Mouse (Mus musculus): Measurements from ENCODE around the gene Tmem132c. TPM values are rescaled to one million over a fixed set of nuclear protein-coding genes. Genes with fewer than 3 reads are reported as not detected.
A peak's percentile ranks its signal among the peaks of the same experiment; 100 is the strongest.

Tmem132c gene
- total RNA-seq (2021) = 1 to 10 TPM; 5.3 to 7.4 TPM
- long read RNA-seq, experiment 1, partial matches to known transcripts = 3 of 4 reads
- long read RNA-seq, experiment 1, other reads (novel, unspliced or antisense) = 0 of 4 reads
- long read RNA-seq, experiment 2, full-length matches to known transcripts = 3 of 6 reads
- long read RNA-seq, experiment 2, partial matches to known transcripts = 1 of 6 reads
- long read RNA-seq, experiment 2, other reads (novel, unspliced or antisense) = 2 of 6 reads

GRCm38 (mm10) chr5:127241136-127241924 lies at the start of gene Tmem132c:
Tmem132c (plus strand) TSS chr5:127241808.
- peak in 1 of 2 experiments; percentile 57 for DNase-seq (ENCODE audit: low spot score in 2 of 2)

GRCm38 (mm10) chr5:127191881-127192280 lies 49.7 kb upstream of the Tmem132c start:
- no peak for DNase-seq (ENCODE audit: low spot score in 2 of 2)

GRCm38 (mm10) chr5:127198850-127199249 lies 42.8 kb upstream of the Tmem132c start:
- no peak for DNase-seq (ENCODE audit: low spot score in 2 of 2)

- DNase-seq (ENCODE audit: low spot score in 2 of 2) = no peak
Observed at GRCm38 (mm10) chr5:127204881-127205280, 36.7 kb upstream of the Tmem132c start.

GRCm38 (mm10) chr5:127216389-127216788 lies 25.2 kb upstream of the Tmem132c start:
- DNase-seq (ENCODE audit: low spot score in 2 of 2) = no peak

- no peak for DNase-seq (ENCODE audit: low spot score in 2 of 2)
Observed at GRCm38 (mm10) chr5:127217725-127218124, 23.9 kb upstream of the Tmem132c start.

- DNase-seq (ENCODE audit: low spot score in 2 of 2) = no peak
Observed at GRCm38 (mm10) chr5:127227929-127228595, 13.5 kb upstream of the Tmem132c start.

- no peak for DNase-seq (ENCODE audit: low spot score in 2 of 2)
Observed at GRCm38 (mm10) chr5:127234715-127235114, 6.9 kb upstream of the Tmem132c start.

GRCm38 (mm10) chr5:127235203-127235602 lies 6.4 kb upstream of the Tmem132c start:
- peak; percentile 68 to 78 for DNase-seq (ENCODE audit: low spot score in 2 of 2)

- no peak for DNase-seq (ENCODE audit: low spot score in 2 of 2)
Observed at GRCm38 (mm10) chr5:127239706-127240105, 1.9 kb upstream of the Tmem132c start.

GRCm38 (mm10) chr5:127240646-127241045 lies 962 bp upstream of the Tmem132c start:
- no peak for DNase-seq (ENCODE audit: low spot score in 2 of 2)

GRCm38 (mm10) chr5:127241925-127242762 lies 536 bp downstream of the Tmem132c start:
- no peak for DNase-seq (ENCODE audit: low spot score in 2 of 2)

- DNase-seq (ENCODE audit: low spot score in 2 of 2) = no peak
Observed at GRCm38 (mm10) chr5:127242763-127243160, 1.2 kb downstream of the Tmem132c start.

GRCm38 (mm10) chr5:127243209-127243608 lies 1.6 kb downstream of the Tmem132c start:
- DNase-seq (ENCODE audit: low spot score in 2 of 2) = no peak

- DNase-seq (ENCODE audit: low spot score in 2 of 2) = no peak
Observed at GRCm38 (mm10) chr5:127243611-127244010, 2.0 kb downstream of the Tmem132c start.

- DNase-seq (ENCODE audit: low spot score in 2 of 2) = no peak
Observed at GRCm38 (mm10) chr5:127253263-127253662, 11.7 kb downstream of the Tmem132c start.

GRCm38 (mm10) chr5:127256947-127257610 lies 15.5 kb downstream of the Tmem132c start:
- DNase-seq (ENCODE audit: low spot score in 2 of 2) = no peak

GRCm38 (mm10) chr5:127262136-127262535 lies 20.5 kb downstream of the Tmem132c start:
- no peak for DNase-seq (ENCODE audit: low spot score in 2 of 2)

- DNase-seq (ENCODE audit: low spot score in 2 of 2) = no peak
Observed at GRCm38 (mm10) chr5:127271145-127271544, 29.5 kb downstream of the Tmem132c start.

GRCm38 (mm10) chr5:127279462-127279861 lies 37.9 kb downstream of the Tmem132c start:
- DNase-seq (ENCODE audit: low spot score in 2 of 2) = no peak

- DNase-seq (ENCODE audit: low spot score in 2 of 2) = no peak
Observed at GRCm38 (mm10) chr5:127281186-127281585, 39.6 kb downstream of the Tmem132c start.
